Mouse (Mus musculus): ENCODE results near the gene Dcxr.

DNA sequence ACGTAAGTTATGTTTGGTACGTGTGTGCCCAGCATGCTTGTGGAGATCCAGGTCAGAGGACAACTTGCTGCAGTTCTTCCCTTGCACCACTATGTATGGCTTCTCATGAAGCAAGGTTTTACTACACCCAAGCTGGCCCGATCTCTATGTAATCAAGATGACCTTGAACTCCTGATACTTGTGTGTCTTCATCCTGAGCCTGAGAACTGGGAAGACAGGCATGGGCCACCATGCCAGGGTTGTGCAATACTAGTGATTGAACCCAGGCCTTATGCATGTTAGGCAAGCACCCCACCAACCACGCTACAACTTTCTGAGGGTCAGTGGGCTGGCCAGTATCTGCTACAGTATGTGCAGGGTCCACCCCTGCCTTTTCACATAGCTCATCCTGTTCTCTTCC is 50.1 kb downstream of the Dcxr start:
- TF ChIP-seq CTCF (IDR thresholded peaks at IDR 0.05; ENCODE audit: extremely low read depth, insufficient read length, insufficient replicate concordance, low read depth, low read length) (no peak), POLR2A (IDR thresholded peaks at IDR 0.05; ENCODE audit: low read depth, low read length) (no peak)
